Mouse (Mus musculus) myocyte (in vitro differentiated cells): ENCODE measurements around the gene Jkamp.

Experiments
- CEBPB ChIP-seq: IDR thresholded peaks from 2 replicates; pipeline ENCODE4 v1.6.1; 2011; ENCODE audit warnings: mild to moderate bottlenecking, moderate library complexity; ENCODE audit not compliant: poor library complexity, insufficient read depth, severe bottlenecking
- E2F4 ChIP-seq: IDR thresholded peaks from one replicate; pipeline ENCODE4 v1.6.1; 2011; ENCODE audit warnings: mild to moderate bottlenecking, control low read depth, moderate library complexity; ENCODE audit not compliant: insufficient read depth
- MAX ChIP-seq: IDR thresholded peaks from one replicate; pipeline ENCODE4 v1.6.1; 2011; ENCODE audit warnings: low read depth, mild to moderate bottlenecking, control low read depth
- MYOG ChIP-seq, 3 experiments: IDR thresholded peaks; one replicate each; pipeline ENCODE4 v1.6.1; 2011; ENCODE audit warnings: control low read depth in 2 of 3, low read depth in 2 of 3, mild to moderate bottlenecking in 2 of 3; ENCODE audit not compliant: insufficient read length in 2 of 3, control insufficient read depth in 1 of 3, insufficient read depth in 1 of 3
- POLR2A ChIP-seq: IDR thresholded peaks from one replicate; pipeline ENCODE4 v1.6.1; 2011; ENCODE audit warnings: low read depth, mild to moderate bottlenecking, control low read depth, moderate library complexity; ENCODE audit not compliant: insufficient read length
- POLR2AphosphoS2 ChIP-seq: IDR thresholded peaks from one replicate; pipeline ENCODE4 v1.6.1; 2011; ENCODE audit warnings: low read depth, control low read depth; ENCODE audit not compliant: insufficient read length
- REST ChIP-seq: IDR thresholded peaks from one replicate; pipeline ENCODE4 v1.6.1; 2011; ENCODE audit warnings: mild to moderate bottlenecking, control low read depth, moderate library complexity; ENCODE audit not compliant: insufficient read depth, insufficient read length
- SRF ChIP-seq: IDR thresholded peaks from one replicate; pipeline ENCODE4 v1.6.1; 2011; ENCODE audit warnings: low read depth; ENCODE audit not compliant: control insufficient read depth, insufficient read length
- TCF12 ChIP-seq: IDR thresholded peaks from one replicate; pipeline ENCODE4 v1.6.1; 2011; ENCODE audit warnings: mild to moderate bottlenecking, control low read depth; ENCODE audit not compliant: poor library complexity, insufficient read depth, severe bottlenecking
- TCF3 ChIP-seq: IDR thresholded peaks from one replicate; pipeline ENCODE4 v1.6.1; 2011; ENCODE audit warnings: low read depth, control low read depth; ENCODE audit not compliant: insufficient read length
- USF1 ChIP-seq: IDR thresholded peaks from one replicate; pipeline ENCODE4 v1.6.1; 2011; ENCODE audit warnings: low read depth, mild to moderate bottlenecking, control low read depth, moderate library complexity

- no peak for TF ChIP-seq POLR2A
- no peak for TF ChIP-seq MAX
- TF ChIP-seq E2F4: no peak
- no peak for TF ChIP-seq TCF3
- no peak for TF ChIP-seq CEBPB
- no peak for TF ChIP-seq TCF12
- TF ChIP-seq USF1: no peak
- TF ChIP-seq REST: no peak
- TF ChIP-seq POLR2AphosphoS2: no peak
- no peak for TF ChIP-seq MYOG (IDR thresholded peaks at IDR 0.05; ENCODE audit: control insufficient read depth in 1 of 3, insufficient read depth in 1 of 3, insufficient read length in 2 of 3, low read depth in 2 of 3)
- no peak for TF ChIP-seq SRF
Measured at GRCm38 (mm10) chr12:72038866-72039265, 46.5 kb upstream of the Jkamp start.
